Mouse (Mus musculus) limb, embryonic 12.5 days (tissue): ENCODE results near the gene Mettl5. TPM values are rescaled to one million over a fixed set of nuclear protein-coding genes. Genes with fewer than 3 reads are reported as not detected.
"Not testable (repeated sequence)": the region's sequence is repeated elsewhere in the genome, so short reads cannot be mapped to it uniquely, and the experiment has no call there.

Experiments
- ATAC-seq: fragments of 200-750 bp; cut with Nextera tagmentation; 2 replicates; pipeline ENCODE4 v1.8.0; 2017; ENCODE audit warnings: low read depth, moderate TSS enrichment; ENCODE audit not compliant: insufficient number of reproducible peaks, insufficient read depth, low FRiP score, low TSS enrichment
- H3K27ac ChIP-seq: fragments of 300-500 bp; sonication (generic); 2 replicates; pipeline ENCODE4 v1.5.1; 2016; ENCODE audit warnings: mild to moderate bottlenecking, moderate library complexity
- H3K27me3 ChIP-seq: fragments of 300-500 bp; sonication (generic); 2 replicates; pipeline ENCODE4 v1.6.1; 2016; ENCODE audit warnings: mild to moderate bottlenecking, moderate library complexity
- H3K36me3 ChIP-seq: fragments of 300-500 bp; sonication (generic); 2 replicates; pipeline ENCODE4 v1.6.1; 2016; ENCODE audit warnings: mild to moderate bottlenecking, moderate library complexity
- H3K4me1 ChIP-seq: fragments of 300-500 bp; sonication (generic); replicated peaks from 2 replicates; pipeline ENCODE4 v1.6.1; 2016
- H3K4me2 ChIP-seq: fragments of 300-500 bp; sonication (generic); 2 replicates; pipeline ENCODE4 v1.6.1; 2016; ENCODE audit warnings: mild to moderate bottlenecking, moderate library complexity
- H3K4me3 ChIP-seq: fragments of 300-500 bp; sonication (generic); replicated peaks from 2 replicates; pipeline ENCODE4 v1.5.1; 2016; ENCODE audit warnings: mild to moderate bottlenecking
- H3K9ac ChIP-seq: fragments of 300-500 bp; sonication (generic); replicated peaks from 2 replicates; pipeline ENCODE4 v1.6.1; 2016; ENCODE audit warnings: mild to moderate bottlenecking, moderate library complexity
- H3K9me3 ChIP-seq: fragments of 300-500 bp; sonication (generic); 2 replicates; pipeline ENCODE4 v1.6.1; 2016; ENCODE audit warnings: mild to moderate bottlenecking, moderate library complexity
- WGBS: fragments of 180-500 bp; shearing (Covaris S2); methylation state at CpG from one replicate; pipeline ENCODE4 v1.1.7; 2016; 5-methylcytosine and 5-hydroxymethylcytosine counted together
- polyA plus RNA-seq: library from polyadenylated mRNA; unstranded; fragments of >200 nt; fragmentation: Nextera tagmentation; extraction: Ambion mirVana; gene quantifications from 2 replicates; pipeline ENCODE4 v1.2.1, GENCODE M21; 2016

Mettl5 gene
- 37.6 and 40.3 TPM in 2 replicates for polyA plus RNA-seq

GRCm38 (mm10) chr2:69885451-69886305 lies at the start of gene Mettl5:
Gene Mettl5, minus strand, starts transcription at chr2:69885615.
- H3K4me1 ChIP-seq: peaks cover 7% of the 10 kb centered on the region
- H3K27ac ChIP-seq: peak within 1 kb of the TSS; percentile 84
- H3K9ac ChIP-seq: peak within 1 kb of the TSS; percentile 79
- H3K4me2 ChIP-seq: peak within 1 kb of the TSS; percentile 68
- H3K36me3 ChIP-seq: 0 out of 2 replicates have a peak, but pooled peaks cover 4% of the 10 kb centered on the region
- H3K4me3 ChIP-seq: peak within 1 kb of the TSS; percentile 67
- no peaks in the 10 kb centered on the region for H3K9me3 ChIP-seq
- peak; percentile 95 for ATAC-seq
- 2% methylated on average over 45 of the region's 45 CpGs for WGBS
- H3K27me3 ChIP-seq: no peaks in the 10 kb centered on the region

- H3K4me1 ChIP-seq: no peaks in the 10 kb centered on the region
- no peaks in the 10 kb centered on the region for H3K27me3 ChIP-seq
- 87% methylated on average over 3 of the region's 3 CpGs for WGBS
- H3K9ac ChIP-seq: no peak overlapping the region
- no peaks in the 10 kb centered on the region for H3K9me3 ChIP-seq
- ATAC-seq: no peak
- H3K27ac ChIP-seq: no peak overlapping the region
- no peak overlapping the region for H3K4me2 ChIP-seq
- H3K4me3 ChIP-seq: no peak overlapping the region
- peaks cover 46% of the 10 kb centered on the region for H3K36me3 ChIP-seq
Measured at GRCm38 (mm10) chr2:69924943-69925342, 39.5 kb upstream of the Mettl5 start.

GRCm38 (mm10) chr2:69917301-69917700 lies 31.9 kb upstream of the Mettl5 start:
- no peak overlapping the region for H3K27ac ChIP-seq
- no peaks in the 10 kb centered on the region for H3K9me3 ChIP-seq
- no peak overlapping the region for H3K9ac ChIP-seq
- WGBS: 91% methylated on average over 3 of the region's 3 CpGs
- H3K4me1 ChIP-seq: no peaks in the 10 kb centered on the region
- no peak overlapping the region for H3K4me3 ChIP-seq
- H3K27me3 ChIP-seq: no peaks in the 10 kb centered on the region
- no peak for ATAC-seq
- H3K4me2 ChIP-seq: no peak overlapping the region
- H3K36me3 ChIP-seq: peaks cover 47% of the 10 kb centered on the region

- H3K27ac ChIP-seq: no peak overlapping the region
- no peak overlapping the region for H3K9ac ChIP-seq
- H3K9me3 ChIP-seq: peaks cover 4% of the 10 kb centered on the region; the same call in 1 of the 2 replicates
- peaks cover 21% of the 10 kb centered on the region for H3K36me3 ChIP-seq
- no peaks in the 10 kb centered on the region for H3K4me1 ChIP-seq
- no peaks in the 10 kb centered on the region for H3K27me3 ChIP-seq
- 74% methylated on average over 2 of the region's 2 CpGs for WGBS
- ATAC-seq: no peak
- no peak overlapping the region for H3K4me2 ChIP-seq
- H3K4me3 ChIP-seq: no peak overlapping the region
Measured at GRCm38 (mm10) chr2:69912801-69913200, 27.4 kb upstream of the Mettl5 start.

GRCm38 (mm10) chr2:69907394-69907793 lies 22.0 kb upstream of the Mettl5 start:
- WGBS: 87% methylated on average over 4 of the region's 4 CpGs
- ATAC-seq, H3K27me3 ChIP-seq, H3K27ac ChIP-seq, H3K4me1 ChIP-seq, H3K36me3 ChIP-seq, H3K4me3 ChIP-seq, H3K9ac ChIP-seq, H3K4me2 ChIP-seq, H3K9me3 ChIP-seq: not testable (repeated sequence)

GRCm38 (mm10) chr2:69903541-69903940 lies 18.1 kb upstream of the Mettl5 start:
- Histone ChIP-seq H3K4me3 (no peak overlapping the region), H3K27me3 (no peaks in the 10 kb centered on the region), H3K4me1 (peaks cover 5% of the 10 kb centered on the region), H3K9me3 (peaks cover 4% of the 10 kb centered on the region; the same call in 1 of the 2 replicates), H3K9ac (no peak overlapping the region), H3K36me3 (peaks cover 22% of the 10 kb centered on the region), H3K27ac (no peak overlapping the region), H3K4me2 (no peak overlapping the region)
- ATAC-seq: no peak
- 90% methylated on average over 3 of the region's 3 CpGs for WGBS

GRCm38 (mm10) chr2:69897618-69898575 lies 12.5 kb upstream of the Mettl5 start:
- Histone ChIP-seq H3K27ac (peak overlapping the region; percentile 93), H3K4me2 (peak overlapping the region; percentile 97), H3K9me3 (no peaks in the 10 kb centered on the region), H3K9ac (peak overlapping the region; percentile 99), H3K36me3 (peaks cover 16% of the 10 kb centered on the region), H3K4me1 (peaks cover 9% of the 10 kb centered on the region), H3K27me3 (no peaks in the 10 kb centered on the region), H3K4me3 (peak overlapping the region; percentile 97)
- peak; percentile 61 for ATAC-seq
- under 1% methylated on average over 55 of the region's 55 CpGs for WGBS

GRCm38 (mm10) chr2:69897039-69897617 lies 11.7 kb upstream of the Mettl5 start, which contains the start of gene Ubr3:
Gene Ubr3, plus strand, starts transcription at chr2:69897246.
- Histone ChIP-seq H3K27me3 (no peaks in the 10 kb centered on the region), H3K36me3 (peaks cover 14% of the 10 kb centered on the region), H3K4me1 (peaks cover 9% of the 10 kb centered on the region), H3K27ac (peak within 1 kb of the TSS; percentile 93), H3K9ac (peak within 1 kb of the TSS; percentile 99), H3K9me3 (no peaks in the 10 kb centered on the region), H3K4me3 (peak within 1 kb of the TSS; percentile 97), H3K4me2 (peak within 1 kb of the TSS; percentile 97)
- under 1% methylated on average over 40 of the region's 65 CpGs for WGBS
- ATAC-seq: peak; percentile 98

- Histone ChIP-seq H3K36me3 (peaks cover 8% of the 10 kb centered on the region; the same call in 1 of the 2 replicates), H3K9ac (no peak overlapping the region), H3K4me1 (peaks cover 9% of the 10 kb centered on the region), H3K27ac (no peak overlapping the region), H3K9me3 (no peaks in the 10 kb centered on the region), H3K4me3 (no peak overlapping the region), H3K4me2 (no peak overlapping the region), H3K27me3 (no peaks in the 10 kb centered on the region)
- WGBS: 90% methylated on average over 4 of the region's 4 CpGs
- no peak for ATAC-seq
Measured at GRCm38 (mm10) chr2:69896224-69896581, 10.8 kb upstream of the Mettl5 start.

GRCm38 (mm10) chr2:69895502-69896223 lies 10.2 kb upstream of the Mettl5 start:
- Histone ChIP-seq H3K4me2 (no peak overlapping the region), H3K9ac (no peak overlapping the region), H3K9me3 (no peaks in the 10 kb centered on the region), H3K4me1 (peaks cover 9% of the 10 kb centered on the region), H3K27ac (no peak overlapping the region), H3K4me3 (no peak overlapping the region), H3K36me3 (0 out of 2 replicates have a peak, but pooled peaks cover 4% of the 10 kb centered on the region), H3K27me3 (no peaks in the 10 kb centered on the region)
- ATAC-seq: no peak
- WGBS: 59% methylated on average over 14 of the region's 14 CpGs
